In the genomic region with DNA sequence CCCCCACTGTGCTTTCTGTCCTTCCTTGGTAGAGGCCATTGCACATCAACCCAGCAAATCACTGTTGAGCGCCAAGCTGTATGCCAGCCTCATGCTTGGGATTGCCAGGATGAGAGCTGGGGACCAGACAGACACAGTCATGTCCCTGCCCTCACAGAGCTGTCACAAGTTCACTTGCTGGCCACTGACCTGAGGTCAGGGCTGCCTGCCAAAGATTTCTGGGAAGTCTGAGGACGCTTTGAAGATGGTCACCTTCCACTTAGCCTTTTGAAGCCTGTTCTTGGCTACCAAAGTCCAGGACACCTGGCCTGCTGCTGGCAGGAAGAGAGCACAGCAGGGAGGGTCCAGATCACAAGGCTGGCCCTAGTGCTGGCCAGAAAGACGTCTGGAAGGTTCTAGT, we compare ENCODE assay signal across 9 mouse cellular contexts.
DNase-seq lines count a peak whose midpoint lies in the region; ATAC-seq and TF ChIP-seq lines count a peak whose summit lies in the region.
"Had no signal": no experiment of that assay in that cellular context is flagged by ENCODE, and none has a peak within 500 bp of the region (broad histone marks: within the 10 kb centered on the region; RNA-seq: fewer than 3 reads in every experiment).

No protein-coding gene starts in this region.

- no peaks in the 10 kb centered on the region for H3K27me3 ChIP-seq in midbrain, embryonic 16.5 days (ENCODE audit: control insufficient read depth, insufficient read depth, low read depth, low read length)
- no peaks in the 10 kb centered on the region for H3K27me3 ChIP-seq in midbrain, embryonic 11.5 days (ENCODE audit: control insufficient read depth, insufficient read depth, low read length)
- H3K27me3 ChIP-seq in embryonic facial prominence, embryonic 10.5 days (replicated peaks; ENCODE audit: low read depth, poor library complexity, severe bottlenecking) = no peaks in the 10 kb centered on the region
- no peaks in the 10 kb centered on the region for H3K27me3 ChIP-seq in small intestine, adult 2 months (ENCODE audit: control insufficient read depth, insufficient read depth, low read length)

- no peak for TF ChIP-seq POLR2A in small intestine, adult 2 months (IDR thresholded peaks at IDR 0.05; ENCODE audit: low read depth, low read length)

- H3K27ac ChIP-seq in midbrain, embryonic 16.5 days (ENCODE audit: low read length) = 0 out of 2 replicates have a peak overlapping the region, but pooled peaks have one; percentile 43
- no peak overlapping the region for H3K27ac ChIP-seq in midbrain, embryonic 11.5 days (ENCODE audit: low read depth, low read length)
- peak overlapping the region; percentile 30; the same call in 1 of the 2 replicates for H3K27ac ChIP-seq in embryonic facial prominence, embryonic 10.5 days (replicated peaks)
- 0 out of 2 replicates have a peak overlapping the region, but pooled peaks have one; percentile 5 for H3K27ac ChIP-seq in small intestine, adult 2 months (ENCODE audit: insufficient read depth, low read depth, low read length)

- no peak overlapping the region for H3K4me2 ChIP-seq in midbrain, embryonic 16.5 days (ENCODE audit: low read length)
- H3K4me2 ChIP-seq in midbrain, embryonic 11.5 days = no peak overlapping the region

- no peak for DNase-seq in midbrain, embryonic 11.5 days (ENCODE audit: low spot score, missing footprints)
- DNase-seq in embryonic facial prominence, embryonic 10.5 days (ENCODE audit: low spot score) = no peak
- peak; percentile 60 to 66 for DNase-seq in heart, postnatal 14 days
- DNase-seq in embryo, embryonic 11 days = no peak
- no peak for DNase-seq in spleen, adult 18-20 months
- DNase-seq: thymus, adult 2 months had no signal

- 74% methylated on average over 3 of the region's 3 CpGs for WGBS in midbrain, embryonic 16.5 days
- WGBS in midbrain, embryonic 11.5 days = 63% methylated on average over 3 of the region's 3 CpGs
- 64% methylated on average over 3 of the region's 3 CpGs for WGBS in embryonic facial prominence, embryonic 10.5 days
- 44% methylated on average over 3 of the region's 3 CpGs for WGBS in small intestine, adult 2 months

- H3K9ac ChIP-seq in midbrain, embryonic 16.5 days (ENCODE audit: low read depth, low read length) = no peak overlapping the region
- no peak overlapping the region for H3K9ac ChIP-seq in midbrain, embryonic 11.5 days (ENCODE audit: low read length)

- no peaks in the 10 kb centered on the region for H3K9me3 ChIP-seq in midbrain, embryonic 16.5 days (replicated peaks; ENCODE audit: control insufficient read depth, low read length, poor library complexity, severe bottlenecking)
- H3K9me3 ChIP-seq in midbrain, embryonic 11.5 days (ENCODE audit: control insufficient read depth, low read length) = no peaks in the 10 kb centered on the region
- no peaks in the 10 kb centered on the region for H3K9me3 ChIP-seq in embryonic facial prominence, embryonic 10.5 days

- intact Hi-C loops in heart, postnatal 14 days (cut with DNase I) = loop anchor here (5.0 kb wide), 1 partner anchor 81 kb away; no protein-coding TSS in a partner anchor

- H3K4me1 ChIP-seq in midbrain, embryonic 16.5 days (ENCODE audit: control insufficient read depth, insufficient read depth, low read length) = peaks cover 26% of the 10 kb centered on the region
- H3K4me1 ChIP-seq in midbrain, embryonic 11.5 days (ENCODE audit: control insufficient read depth, insufficient read depth, low read length) = peaks cover 28% of the 10 kb centered on the region
- peaks cover 57% of the 10 kb centered on the region for H3K4me1 ChIP-seq in embryonic facial prominence, embryonic 10.5 days
- H3K4me1 ChIP-seq in small intestine, adult 2 months (ENCODE audit: control insufficient read depth, insufficient read depth, insufficient read length, low read length) = peaks cover 12% of the 10 kb centered on the region; the same call in 1 of the 2 replicates

- no peak for ATAC-seq in midbrain, embryonic 16.5 days
- ATAC-seq in midbrain, embryonic 11.5 days (ENCODE audit: low FRiP score) = no peak
- ATAC-seq in megakaryocyte progenitor cell, adult 5-6 weeks (replicated peaks; ENCODE audit: poor library complexity) = no peak

- no peak overlapping the region for H3K4me3 ChIP-seq in midbrain, embryonic 16.5 days (ENCODE audit: low read depth, low read length)
- H3K4me3 ChIP-seq in midbrain, embryonic 11.5 days (ENCODE audit: low read depth, low read length) = no peak overlapping the region
- H3K4me3 ChIP-seq in embryonic facial prominence, embryonic 10.5 days = no peak overlapping the region
- H3K4me3 ChIP-seq in small intestine, adult 2 months (ENCODE audit: low read depth, low read length) = no peak overlapping the region

- no peak for TF ChIP-seq CTCF in small intestine, adult 2 months (IDR thresholded peaks at IDR 0.05; ENCODE audit: extremely low read depth, insufficient read length, insufficient replicate concordance, low read depth, low read length)

- no peaks in the 10 kb centered on the region for H3K36me3 ChIP-seq in midbrain, embryonic 16.5 days (ENCODE audit: control insufficient read depth, insufficient read depth, low read length)
- no peaks in the 10 kb centered on the region for H3K36me3 ChIP-seq in midbrain, embryonic 11.5 days (ENCODE audit: control insufficient read depth, insufficient read depth, low read length)
- peaks cover 22% of the 10 kb centered on the region for H3K36me3 ChIP-seq in embryonic facial prominence, embryonic 10.5 days (replicated peaks)
- H3K36me3 ChIP-seq in small intestine, adult 2 months (ENCODE audit: control insufficient read depth, insufficient read depth, low read length) = no peaks in the 10 kb centered on the region

Comparison
In these comparisons a context has a peak if more than half of its experiments do, and no peak if none do; other contexts are left out.
1. DNase-seq: peak in heart, postnatal 14 days (2 of 2); none in midbrain, embryonic 11.5 days (single experiment), embryonic facial prominence, embryonic 10.5 days (single experiment), embryo, embryonic 11 days (single experiment) and spleen, adult 18-20 months (0 of 2).